11 mouse cellular contexts compared by ENCODE assay signal in the genomic region with DNA sequence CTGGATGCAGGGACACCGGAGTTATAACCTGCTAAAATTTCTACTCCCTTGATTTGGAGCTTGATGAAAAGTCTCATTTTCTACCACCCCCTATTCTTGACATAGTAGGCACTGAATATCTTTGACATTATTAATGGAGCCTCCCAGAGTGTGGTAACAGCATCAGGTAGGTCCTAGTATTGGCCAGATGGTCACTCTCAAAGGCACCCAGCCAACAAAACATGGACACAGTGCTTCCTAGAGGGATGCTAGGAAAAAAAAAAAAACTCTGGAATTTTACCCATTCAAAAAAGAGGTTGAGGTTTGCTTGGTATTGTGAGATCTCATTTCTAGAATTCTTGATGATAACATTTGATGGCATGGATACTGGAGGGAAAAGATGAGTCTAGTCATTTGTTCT.
"Had no signal": no experiment of that assay in that cellular context is flagged by ENCODE, and none has a peak within 500 bp of the region (broad histone marks: within the 10 kb centered on the region; RNA-seq: fewer than 3 reads in every experiment).

No protein-coding gene starts in this region.

- H3K4me3 ChIP-seq: limb, embryonic 15.5 days; liver, embryonic 12.5 days; lung, embryonic 15.5 days; megakaryocyte, embryonic 14.5 days; midbrain, embryonic 15.5 days; neural tube, embryonic 12.5 days had no signal

- H3K36me3 ChIP-seq: limb, embryonic 15.5 days; liver, embryonic 12.5 days; lung, embryonic 15.5 days; midbrain, embryonic 15.5 days; neural tube, embryonic 12.5 days had no signal

- DNase-seq: kidney, postnatal 36 days; lung, postnatal 14 days; thymus, postnatal 4 days had no signal

- H3K27me3 ChIP-seq: limb, embryonic 15.5 days; liver, embryonic 12.5 days; lung, embryonic 15.5 days; megakaryocyte, embryonic 14.5 days; midbrain, embryonic 15.5 days; neural tube, embryonic 12.5 days had no signal

- H3K27ac ChIP-seq: limb, embryonic 15.5 days; liver, embryonic 12.5 days; lung, embryonic 15.5 days; macrophage; midbrain, embryonic 15.5 days; neural tube, embryonic 12.5 days; stomach, postnatal 0 days had no signal

- H3K9me3 ChIP-seq: limb, embryonic 15.5 days; liver, embryonic 12.5 days; lung, embryonic 15.5 days; midbrain, embryonic 15.5 days; neural tube, embryonic 12.5 days had no signal

- H3K4me1 ChIP-seq: limb, embryonic 15.5 days; liver, embryonic 12.5 days; lung, embryonic 15.5 days; megakaryocyte, embryonic 14.5 days; midbrain, embryonic 15.5 days; neural tube, embryonic 12.5 days had no signal
